Mouse (Mus musculus) heart, adult 2 months (tissue): ENCODE measurements around the gene Hexa. TPM values are rescaled to one million over a fixed set of nuclear protein-coding genes. Genes with fewer than 3 reads are reported as not detected.

Experiments
- DNase-seq, 2 experiments: peaks; one replicate each; pipeline ENCODE4 v3.0.0; 2021
- H3K27ac ChIP-seq: fragments of 200-600 bp; 2 replicates; pipeline ENCODE4 v1.8.1; 2022
- H3K27me3 ChIP-seq: fragments of 200-500 bp; 2 replicates; pipeline ENCODE4 v1.6.1; 2012; ENCODE audit warnings: mild to moderate bottlenecking, low read length, inconsistent platforms, mixed read lengths; ENCODE audit not compliant: control insufficient read depth, insufficient read depth
- H3K36me3 ChIP-seq: fragments of 200-500 bp; 2 replicates; pipeline ENCODE4 v1.6.1; 2012; ENCODE audit warnings: low read length, inconsistent platforms; ENCODE audit not compliant: control insufficient read depth, insufficient read depth
- H3K4me1 ChIP-seq: fragments of 200-500 bp; 2 replicates; pipeline ENCODE4 v1.6.1; 2011; ENCODE audit warnings: low read length; ENCODE audit not compliant: control insufficient read depth, insufficient read depth
- H3K4me3 ChIP-seq: fragments of 200-600 bp; 2 replicates; pipeline ENCODE4 v1.8.1; 2022
- H3K79me2 ChIP-seq: fragments of 200-500 bp; replicated peaks from 2 replicates; pipeline ENCODE4 v1.6.1; 2012; ENCODE audit warnings: mild to moderate bottlenecking, inconsistent platforms, low read length, moderate library complexity, mixed read lengths; ENCODE audit not compliant: control insufficient read depth, insufficient read depth
- H3K9ac ChIP-seq: fragments of 200-500 bp; 2 replicates; pipeline ENCODE4 v1.6.1; 2012; ENCODE audit warnings: low read depth, mild to moderate bottlenecking, control low read depth, inconsistent platforms, low read length, mixed read lengths
- CTCF ChIP-seq: fragments of 200-600 bp; IDR thresholded peaks from 2 replicates; pipeline ENCODE4 v1.8.1; 2022; ENCODE audit warnings: antibody characterized with exemption, mild to moderate bottlenecking, moderate library complexity
- EP300 ChIP-seq: fragments of 200-500 bp; IDR thresholded peaks from 2 replicates; pipeline ENCODE4 v1.6.1; 2011; ENCODE audit warnings: low read depth, low read length, control low read depth; ENCODE audit not compliant: insufficient read depth
- POLR2A ChIP-seq: fragments of 200-500 bp; IDR thresholded peaks from 2 replicates; pipeline ENCODE4 v1.6.1; 2011; ENCODE audit warnings: mild to moderate bottlenecking, low read depth, low read length, control low read depth; ENCODE audit not compliant: insufficient read depth
- WGBS: fragments of 180-500 bp; shearing (Covaris S2); methylation state at CpG from one replicate; pipeline ENCODE4 v1.1.7; 2018; 5-methylcytosine and 5-hydroxymethylcytosine counted together
- intact Hi-C: fragments of 180-260 bp; cut with DNase I; formaldehyde crosslinking; loops from one replicate; pipeline ENCODE4 v1.15.1; 2025
- polyA plus RNA-seq: library from polyadenylated mRNA; depleted of rRNA; stranded (reverse); fragments of >200 nt; gene quantifications from 2 replicates; pipeline ENCODE4 v1.2.3, GENCODE M21; 2012
- total RNA-seq, 2 experiments: library from RNA; stranded (reverse); gene quantifications; 2 replicates each; pipeline ENCODE4 v1.2.3; 2021

Hexa gene
- total and polyA plus RNA-seq, 3 experiments = 46.9 to 51.7 (median 50.6) TPM

- H3K27ac ChIP-seq = no peak overlapping the region
- no peak overlapping the region for H3K4me3 ChIP-seq
- no peaks in the 10 kb centered on the region for H3K36me3 ChIP-seq
- TF ChIP-seq EP300 = no peak
- no peak for TF ChIP-seq POLR2A
- TF ChIP-seq CTCF = no peak
- no peaks in the 10 kb centered on the region for H3K27me3 ChIP-seq
- DNase-seq = no peak
- intact Hi-C loops = no loop called here
- H3K9ac ChIP-seq = no peak overlapping the region
- H3K79me2 ChIP-seq = no peaks in the 10 kb centered on the region
- 83% methylated on average over 2 of the region's 2 CpGs for WGBS
- no peaks in the 10 kb centered on the region for H3K4me1 ChIP-seq
Observed at GRCm38 (mm10) chr9:59519396-59519795, 19.9 kb upstream of the Hexa start.

- H3K36me3 ChIP-seq = no peaks in the 10 kb centered on the region
- TF ChIP-seq EP300 (no peak), CTCF (no peak)
- DNase-seq = no peak
- H3K27me3 ChIP-seq = no peaks in the 10 kb centered on the region
- intact Hi-C loops = no loop called here
- WGBS = 27% methylated on average over 4 of the region's 4 CpGs
- H3K79me2 ChIP-seq = no peaks in the 10 kb centered on the region
- H3K9ac ChIP-seq = no peak overlapping the region
- H3K4me3 ChIP-seq = no peak overlapping the region
- H3K27ac ChIP-seq = no peak overlapping the region
- no peaks in the 10 kb centered on the region for H3K4me1 ChIP-seq
Observed at GRCm38 (mm10) chr9:59522906-59523305, 16.4 kb upstream of the Hexa start.

- 51% methylated on average over 6 of the region's 6 CpGs for WGBS
- H3K36me3 ChIP-seq = no peaks in the 10 kb centered on the region
- H3K4me3 ChIP-seq = no peak overlapping the region
- no peak overlapping the region for H3K27ac ChIP-seq
- no peaks in the 10 kb centered on the region for H3K79me2 ChIP-seq
- DNase-seq = no peak
- intact Hi-C loops = loop anchor here (5.0 kb wide), 1 partner anchor 994 kb away; no protein-coding TSS in a partner anchor
- no peak for TF ChIP-seq POLR2A
- TF ChIP-seq CTCF = no peak
- no peak for TF ChIP-seq EP300
- no peaks in the 10 kb centered on the region for H3K4me1 ChIP-seq
- no peak overlapping the region for H3K9ac ChIP-seq
- H3K27me3 ChIP-seq = no peaks in the 10 kb centered on the region
Observed at GRCm38 (mm10) chr9:59526727-59527126, 12.6 kb upstream of the Hexa start.

GRCm38 (mm10) chr9:59527580-59527979 lies 11.8 kb upstream of the Hexa start:
- intact Hi-C loops = loop anchor here (5.0 kb wide), 1 partner anchor 995 kb away; no protein-coding TSS in a partner anchor
- no peaks in the 10 kb centered on the region for H3K27me3 ChIP-seq
- no peaks in the 10 kb centered on the region for H3K4me1 ChIP-seq
- H3K79me2 ChIP-seq = no peaks in the 10 kb centered on the region
- no peak overlapping the region for H3K27ac ChIP-seq
- 90% methylated on average over 3 of the region's 3 CpGs for WGBS
- H3K9ac ChIP-seq = no peak overlapping the region
- H3K36me3 ChIP-seq = no peaks in the 10 kb centered on the region
- no peak overlapping the region for H3K4me3 ChIP-seq
- DNase-seq = no peak
- TF ChIP-seq CTCF = no peak
- TF ChIP-seq POLR2A = no peak
- no peak for TF ChIP-seq EP300

- Histone ChIP-seq H3K27ac (no peak overlapping the region), H3K4me3 (no peak overlapping the region), H3K79me2 (no peaks in the 10 kb centered on the region), H3K36me3 (no peaks in the 10 kb centered on the region), H3K27me3 (no peaks in the 10 kb centered on the region), H3K9ac (no peak overlapping the region), H3K4me1 (no peaks in the 10 kb centered on the region)
- WGBS = 91% methylated on average over 2 of the region's 2 CpGs
- TF ChIP-seq CTCF = no peak
- TF ChIP-seq EP300 = no peak
- TF ChIP-seq POLR2A = no peak
- intact Hi-C loops = loop anchor here (5.0 kb wide), 1 partner anchor 996 kb away; no protein-coding TSS in a partner anchor
- no peak for DNase-seq
Observed at GRCm38 (mm10) chr9:59528274-59528673, 11.1 kb upstream of the Hexa start.

- intact Hi-C loops = no loop called here
- no peak for TF ChIP-seq CTCF
- TF ChIP-seq EP300 = no peak
- TF ChIP-seq POLR2A = no peak
- no peaks in the 10 kb centered on the region for H3K79me2 ChIP-seq
- H3K27ac ChIP-seq = no peak overlapping the region
- no peak overlapping the region for H3K4me3 ChIP-seq
- no peaks in the 10 kb centered on the region for H3K36me3 ChIP-seq
- no peak for DNase-seq
- H3K4me1 ChIP-seq = no peaks in the 10 kb centered on the region; the same call in 1 of the 2 replicates
- 76% methylated on average over 5 of the region's 5 CpGs for WGBS
- H3K9ac ChIP-seq = no peak overlapping the region
- H3K27me3 ChIP-seq = no peaks in the 10 kb centered on the region
Observed at GRCm38 (mm10) chr9:59531645-59532044, 7.7 kb upstream of the Hexa start.
